Comparison of ENCODE assay signal across 11 mouse cellular contexts in the genomic region with DNA sequence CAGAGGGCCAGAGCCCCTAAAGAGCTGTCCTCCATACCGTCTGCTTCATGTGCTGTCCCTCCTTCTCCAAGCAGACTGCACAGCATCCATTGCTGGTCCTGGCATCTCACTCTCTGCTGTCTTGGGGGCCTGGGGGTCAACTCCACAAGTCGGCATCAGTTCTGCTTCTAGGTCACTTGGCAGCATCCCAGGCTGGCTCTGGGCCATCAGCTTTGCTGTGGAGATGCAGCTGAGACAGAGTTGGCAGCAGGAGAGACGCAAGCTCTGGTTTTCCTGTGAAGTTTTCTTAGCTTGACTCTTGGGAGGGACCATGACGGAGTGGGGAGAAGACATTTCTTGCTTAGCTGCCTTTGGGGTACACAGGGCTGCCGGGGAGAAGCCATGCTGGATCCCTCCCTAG. TPM values are rescaled to one million over a fixed set of nuclear protein-coding genes. Genes with fewer than 3 reads are reported as not detected.
DNase-seq lines count a peak whose midpoint lies in the region; ATAC-seq and TF ChIP-seq lines count a peak whose summit lies in the region.
"Had no signal": no experiment of that assay in that cellular context is flagged by ENCODE, and none has a peak within 500 bp of the region (broad histone marks: within the 10 kb centered on the region; RNA-seq: fewer than 3 reads in every experiment).

No protein-coding gene starts in this region.

- TF ChIP-seq CTCF in liver, adult 2 months (IDR thresholded peaks at IDR 0.05; ENCODE audit: low read depth, low read length) = no peak
- no peak for TF ChIP-seq CTCF in liver, postnatal 0 days (IDR thresholded peaks at IDR 0.05; ENCODE audit: low read depth)

- H3K27me3 ChIP-seq in heart, embryonic 11.5 days (ENCODE audit: control insufficient read depth, insufficient read depth, low read length) = no peaks in the 10 kb centered on the region
- H3K27me3 ChIP-seq in liver, adult 2 months (ENCODE audit: control insufficient read depth, insufficient read depth, low read length) = no peaks in the 10 kb centered on the region
- H3K27me3 ChIP-seq in liver, postnatal 0 days (ENCODE audit: insufficient read depth, low read length) = no peaks in the 10 kb centered on the region
- H3K27me3 ChIP-seq: CH12.LX; embryonic facial prominence, embryonic 15.5 days; neural tube, embryonic 12.5 days had no signal

- no peak overlapping the region for H3K27ac ChIP-seq in heart, embryonic 11.5 days (ENCODE audit: low read depth, low read length)
- H3K27ac ChIP-seq in liver, adult 2 months (replicated peaks; ENCODE audit: insufficient read depth, low read depth, low read length) = no peak overlapping the region
- no peak overlapping the region for H3K27ac ChIP-seq in liver, postnatal 0 days (ENCODE audit: low read depth)
- H3K27ac ChIP-seq: embryonic facial prominence, embryonic 15.5 days; neural tube, embryonic 12.5 days had no signal

- WGBS in heart, embryonic 11.5 days (ENCODE audit: insufficient replicate concordance) = 82% methylated on average over 5 of the region's 5 CpGs
- WGBS in liver, adult 2 months = 64% methylated on average over 5 of the region's 5 CpGs
- WGBS in liver, postnatal 0 days (ENCODE audit: insufficient replicate concordance) = 72% methylated on average over 5 of the region's 5 CpGs

- H3K9me3 ChIP-seq in heart, embryonic 11.5 days (replicated peaks; ENCODE audit: control insufficient read depth, low read length) = no peaks in the 10 kb centered on the region
- H3K9me3 ChIP-seq in liver, postnatal 0 days (ENCODE audit: low read length) = no peaks in the 10 kb centered on the region
- H3K9me3 ChIP-seq: embryonic facial prominence, embryonic 15.5 days; neural tube, embryonic 12.5 days had no signal

- no peaks in the 10 kb centered on the region for H3K36me3 ChIP-seq in heart, embryonic 11.5 days (ENCODE audit: control insufficient read depth, insufficient read depth, low read length)
- peaks cover 4% of the 10 kb centered on the region for H3K36me3 ChIP-seq in liver, adult 2 months (ENCODE audit: control insufficient read depth, insufficient read depth, low read length)
- H3K36me3 ChIP-seq in liver, postnatal 0 days (replicated peaks; ENCODE audit: insufficient read depth, low read length) = peaks cover 5% of the 10 kb centered on the region; the same call in 1 of the 2 replicates
- H3K36me3 ChIP-seq: neural tube, embryonic 12.5 days had no signal

- no peak for ATAC-seq in heart, embryonic 11.5 days (replicated peaks; ENCODE audit: insufficient number of reproducible peaks, low FRiP score, low TSS enrichment)
- ATAC-seq in liver, postnatal 0 days = no peak
- no peak for ATAC-seq in activated CD4-positive, CD25-positive, alpha-beta regulatory T cell, adult 4 months

- no peak overlapping the region for H3K4me3 ChIP-seq in heart, embryonic 11.5 days (ENCODE audit: low read depth, low read length)
- no peak overlapping the region for H3K4me3 ChIP-seq in liver, adult 2 months (ENCODE audit: insufficient read depth, low read depth, low read length)
- no peak overlapping the region for H3K4me3 ChIP-seq in liver, postnatal 0 days (ENCODE audit: low read depth, low read length)
- H3K4me3 ChIP-seq: embryonic facial prominence, embryonic 15.5 days; neural tube, embryonic 12.5 days had no signal

- peak; percentile 37 to 40 for DNase-seq in heart, adult 18-20 months
- peak; percentile 14 for DNase-seq in liver, adult 2 months (ENCODE audit: extremely low read depth, low read depth, low spot score)
- DNase-seq in liver, postnatal 0 days = no peak
- peak; percentile 62 to 87 for DNase-seq in adrenal gland, adult (ENCODE audit: inconsistent age in 2 of 2, low spot score in 1 of 2)
- DNase-seq in cerebellum, postnatal 25 days = peak; percentile 22 to 65
- DNase-seq in spleen, postnatal 14 days (ENCODE audit: low spot score in 2 of 2) = no peak

- TF ChIP-seq EP300 in liver, postnatal 0 days (IDR thresholded peaks at IDR 0.05; ENCODE audit: low read depth) = no peak

- H3K4me2 ChIP-seq in heart, embryonic 11.5 days = no peak overlapping the region
- H3K4me2 ChIP-seq in liver, postnatal 0 days (ENCODE audit: low read depth, low read length) = no peak overlapping the region
- H3K4me2 ChIP-seq: embryonic facial prominence, embryonic 15.5 days; neural tube, embryonic 12.5 days had no signal

- peaks cover 4% of the 10 kb centered on the region for H3K4me1 ChIP-seq in heart, embryonic 11.5 days (ENCODE audit: control insufficient read depth, insufficient read depth, low read length)
- H3K4me1 ChIP-seq in liver, adult 2 months (ENCODE audit: control insufficient read depth, insufficient read depth, low read length) = no peaks in the 10 kb centered on the region
- H3K4me1 ChIP-seq in liver, postnatal 0 days (ENCODE audit: insufficient read depth) = no peaks in the 10 kb centered on the region

- H3K79me2 ChIP-seq in liver, adult 2 months (ENCODE audit: control insufficient read depth, insufficient read depth, low read length) = peaks cover 3% of the 10 kb centered on the region; the same call in 1 of the 2 replicates

- no peak for TF ChIP-seq POLR2A in liver, adult 2 months (IDR thresholded peaks at IDR 0.05; ENCODE audit: extremely low read depth, insufficient read depth, low read length)

- no peak overlapping the region for H3K9ac ChIP-seq in heart, embryonic 11.5 days (ENCODE audit: low read depth, low read length)
- no peak overlapping the region for H3K9ac ChIP-seq in liver, adult 2 months (ENCODE audit: low read depth, low read length)
- no peak overlapping the region for H3K9ac ChIP-seq in liver, postnatal 0 days (replicated peaks)
- H3K9ac ChIP-seq: embryonic facial prominence, embryonic 15.5 days; neural tube, embryonic 12.5 days had no signal

RNA-seq across cellular contexts. Expression of a gene that starts 13.0 kb away (rescaled TPM):
- 10 to 100 TPM; 28.0 to 34.4 TPM for total RNA-seq in heart, adult 18-20 months (2021)
- 53.9 and 54.0 TPM in 2 replicates for polyA plus RNA-seq in heart, embryonic 11.5 days (2014; fragmentation: Nextera tagmentation; extraction: Ambion mirVana)
- 63.4 and 71.9 TPM in 2 replicates for total RNA-seq in liver, adult 2 months (2014; rRNA removed)
- polyA plus RNA-seq in liver, adult 2 months (2012; rRNA removed) = 71.9 and 76.2 TPM in 2 replicates
- polyA plus RNA-seq in liver, postnatal 0 days (2015; fragmentation: Nextera tagmentation; extraction: Ambion mirVana) = 27.5 and 30.2 TPM in 2 replicates
- polyA plus RNA-seq in activated CD4-positive, CD25-positive, alpha-beta regulatory T cell, adult 4 months (2017; shearing (Covaris generic)) = 10 to 100 TPM; 53.8 to 54.2 TPM

Comparison
In these comparisons a context has a peak if more than half of its experiments do, and no peak if none do; other contexts are left out.
1. DNase-seq: peak in heart, adult 18-20 months (2 of 2), liver, adult 2 months (single experiment), adrenal gland, adult (2 of 2) and cerebellum, postnatal 25 days (2 of 2); none in liver, postnatal 0 days (single experiment) and spleen, postnatal 14 days (0 of 2).